Mouse (Mus musculus): ENCODE results near the gene Hist1h2bh.

Gene Hist1h2bh

GRCm38 (mm10) chr13:23529480-23530165 lies 13.6 kb downstream of the Hist1h2bh start:
- no peak for DNase-seq

- peak; percentile 22 for DNase-seq
These were observed 14.2 kb downstream of the Hist1h2bh start for GRCm38 (mm10) chr13:23529005-23529404.

DNA sequence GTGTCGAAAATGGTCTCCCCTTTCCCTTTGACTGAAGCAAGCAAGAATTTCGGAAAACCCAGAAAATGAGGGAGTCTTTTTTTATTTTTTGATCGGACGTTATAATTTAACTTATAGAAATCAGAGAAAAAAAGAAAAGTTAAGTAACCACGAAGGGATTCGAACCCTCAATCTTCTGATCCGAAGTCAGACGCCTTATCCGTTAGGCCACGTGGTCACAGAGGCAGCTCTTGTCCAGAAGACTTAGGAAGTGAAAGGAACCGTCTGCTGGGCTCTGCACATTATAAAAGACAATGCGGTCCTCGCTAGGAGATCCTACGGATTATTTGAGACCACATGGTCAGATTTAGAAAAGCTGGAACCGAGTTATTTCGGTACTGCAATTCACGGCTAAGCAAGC lies 16.9 kb downstream of the Hist1h2bh start:
- DNase-seq: peak; percentile 94

DNA sequence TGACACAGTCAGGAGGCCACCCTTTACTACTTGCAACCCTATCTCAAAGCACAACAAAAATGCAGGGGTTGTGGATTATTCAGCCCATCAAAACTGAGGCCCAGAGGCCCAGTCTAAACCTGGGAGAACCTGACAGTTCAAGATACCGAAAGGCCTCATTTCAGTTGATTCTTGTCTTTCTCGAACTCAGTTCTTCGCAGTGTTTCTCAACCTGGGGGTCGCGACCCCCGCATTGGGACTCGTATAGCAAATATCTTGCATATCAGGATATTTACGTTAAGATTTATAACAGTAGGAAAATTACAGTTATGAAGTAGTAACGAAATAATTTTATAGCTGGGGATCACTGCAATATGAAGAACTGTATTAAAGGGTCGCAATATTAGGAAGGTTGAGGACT lies 17.3 kb downstream of the Hist1h2bh start:
- DNase-seq: no peak

DNA sequence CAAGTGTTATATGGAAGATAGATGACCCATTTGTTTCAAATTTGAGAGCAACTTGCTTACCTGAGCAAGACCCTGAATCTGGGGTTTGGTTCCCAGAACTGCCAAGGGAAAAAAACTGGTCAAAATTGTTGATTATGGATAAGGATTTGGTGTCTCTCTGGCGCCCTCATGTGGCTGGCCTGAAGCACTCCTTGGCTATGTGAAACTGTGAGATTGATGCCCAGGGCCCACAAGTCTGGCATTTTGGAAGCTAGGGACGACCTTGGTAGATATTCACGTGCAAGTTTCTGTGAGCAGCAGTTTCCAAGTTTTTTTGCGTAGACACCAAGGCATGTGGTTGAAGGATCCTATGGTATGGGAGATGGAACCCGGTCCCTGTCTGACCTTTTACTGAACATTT lies 18.5 kb downstream of the Hist1h2bh start:
- peak; percentile 68 for DNase-seq

- no peak for DNase-seq
These were observed 19.2 kb downstream of the Hist1h2bh start for GRCm38 (mm10) chr13:23523976-23524375.

DNA sequence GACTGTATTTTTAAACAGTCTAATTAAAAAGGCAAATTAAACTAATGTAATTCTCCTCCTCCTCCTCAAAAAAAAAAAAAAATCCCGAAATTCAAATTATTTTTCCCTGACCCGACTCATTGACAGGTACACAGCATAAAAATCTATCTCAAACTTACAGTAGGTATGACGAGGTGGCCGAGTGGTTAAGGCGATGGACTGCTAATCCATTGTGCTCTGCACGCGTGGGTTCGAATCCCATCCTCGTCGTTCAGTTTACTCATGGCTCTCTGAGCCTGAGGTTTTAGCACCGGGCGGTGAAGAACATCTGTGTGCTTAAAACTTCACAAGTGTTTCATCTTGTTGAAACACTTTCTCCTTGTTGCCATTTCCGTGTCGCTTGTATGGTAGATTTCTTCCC lies 21.5 kb downstream of the Hist1h2bh start:
- DNase-seq: peak; percentile 79

DNA sequence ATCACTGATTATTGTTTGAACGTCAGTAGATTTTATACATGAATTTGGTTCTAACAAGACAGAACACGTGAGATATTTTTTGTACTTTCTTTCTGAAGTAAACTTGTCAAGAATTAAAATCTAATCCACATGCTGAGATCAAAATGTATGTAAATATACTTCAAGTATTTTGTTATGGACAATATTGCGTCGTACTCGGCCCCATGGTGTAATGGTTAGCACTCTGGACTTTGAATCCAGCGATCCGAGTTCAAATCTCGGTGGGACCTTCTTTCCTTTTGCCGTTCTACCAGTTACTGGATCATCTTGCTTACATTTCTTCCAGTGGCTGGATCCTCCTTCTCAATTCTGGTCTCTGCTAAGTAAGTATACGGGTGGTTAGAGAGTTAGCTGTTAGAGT lies 23.8 kb downstream of the Hist1h2bh start:
- peak; percentile 86 for DNase-seq

DNA sequence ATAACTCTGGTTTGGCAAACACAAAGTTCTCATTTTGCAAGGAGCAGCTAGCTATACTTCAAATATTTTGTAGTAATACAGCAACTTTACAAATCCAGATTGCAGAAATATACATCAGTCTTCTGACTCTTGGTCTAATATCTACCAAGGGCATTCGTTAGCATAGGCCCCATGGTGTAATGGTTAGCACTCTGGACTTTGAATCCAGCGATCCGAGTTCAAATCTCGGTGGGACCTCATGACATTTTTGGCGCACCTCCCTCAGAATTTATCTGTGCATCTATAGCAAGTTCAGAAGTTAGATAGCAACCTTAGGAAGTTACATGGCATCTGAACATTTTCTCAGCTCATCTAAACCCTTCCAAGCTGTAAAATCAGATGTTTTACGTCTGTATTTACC lies 24.3 kb downstream of the Hist1h2bh start:
- peak; percentile 85 for DNase-seq

- no peak for DNase-seq
These were observed 24.9 kb downstream of the Hist1h2bh start for GRCm38 (mm10) chr13:23518295-23518603.

- DNase-seq: peak; percentile 94
These were observed 25.4 kb downstream of the Hist1h2bh start for GRCm38 (mm10) chr13:23517603-23518294.

DNA sequence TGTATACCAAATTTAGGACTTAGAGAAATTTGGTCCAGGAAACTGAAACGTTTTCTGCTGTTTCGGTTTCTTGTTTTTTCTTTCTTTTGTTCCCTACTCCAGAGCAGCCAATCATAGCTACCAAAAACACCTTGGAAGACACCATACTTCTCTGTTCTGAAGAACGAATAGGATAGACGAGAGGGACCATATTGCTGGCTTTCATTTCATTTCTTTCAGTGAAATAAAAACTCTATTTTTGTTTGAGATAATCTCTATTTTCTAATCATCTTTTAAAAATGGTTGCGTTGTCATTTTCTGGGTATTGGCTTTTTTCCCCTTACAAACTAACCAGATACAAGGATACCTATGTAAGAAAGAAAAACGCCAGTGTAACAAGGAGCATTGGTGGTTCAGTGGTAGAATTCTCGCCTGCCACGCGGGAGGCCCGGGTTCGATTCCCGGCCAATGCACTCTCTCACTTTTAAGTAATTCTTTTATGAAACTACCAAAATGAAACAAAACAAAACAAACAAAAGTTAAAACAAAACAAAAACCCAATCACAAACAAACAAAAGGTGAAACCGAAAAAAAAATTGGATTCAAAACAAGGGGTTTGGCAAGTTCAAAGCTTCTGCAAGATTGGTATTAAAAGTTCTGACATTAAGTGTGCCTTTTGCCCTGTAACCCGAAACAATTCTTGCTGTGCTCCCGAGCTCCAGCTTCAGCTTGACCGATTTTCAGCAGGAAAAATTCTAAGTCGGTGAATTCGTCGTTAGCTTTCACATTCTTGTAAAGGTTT lies 26.2 kb downstream of the Hist1h2bh start:
- DNase-seq: peak; percentile 85

DNA sequence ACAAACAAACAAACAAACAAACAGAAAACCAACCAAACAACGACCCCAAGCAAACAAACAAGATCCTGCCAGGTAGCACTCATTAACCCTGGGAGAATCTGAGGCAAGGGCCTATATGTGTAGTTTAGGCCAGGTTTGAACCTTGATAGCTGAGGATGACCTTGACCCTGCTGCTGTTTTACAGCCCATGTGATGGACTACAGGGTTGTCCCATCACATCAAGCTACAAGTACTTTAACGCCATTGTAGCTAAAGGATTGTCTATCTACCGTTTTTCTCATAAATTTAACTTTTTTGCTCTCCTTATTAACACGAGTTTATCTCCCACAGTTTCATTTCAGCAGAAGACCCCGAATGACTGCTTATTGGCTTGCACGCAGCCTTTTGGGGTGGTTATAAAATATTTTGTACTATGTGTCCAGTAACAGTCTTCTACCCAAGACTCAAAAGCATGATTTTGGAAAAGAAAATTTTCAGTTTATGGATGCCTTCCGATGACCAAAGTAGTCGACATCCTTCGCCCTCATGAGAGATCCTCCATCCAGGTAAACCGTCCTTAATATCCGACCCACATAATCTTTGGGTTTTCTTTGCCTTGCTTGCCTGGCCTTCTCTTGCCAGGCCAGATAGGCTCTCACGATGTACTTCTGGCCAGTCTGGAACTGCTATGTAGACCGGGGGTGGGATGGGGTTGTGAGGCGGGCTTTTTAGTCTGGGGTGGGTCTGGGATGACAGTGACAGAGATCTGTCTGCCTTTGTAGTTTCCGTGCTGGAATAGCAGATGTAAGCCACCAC lies 27.2 kb downstream of the Hist1h2bh start:
- no peak for DNase-seq

DNA sequence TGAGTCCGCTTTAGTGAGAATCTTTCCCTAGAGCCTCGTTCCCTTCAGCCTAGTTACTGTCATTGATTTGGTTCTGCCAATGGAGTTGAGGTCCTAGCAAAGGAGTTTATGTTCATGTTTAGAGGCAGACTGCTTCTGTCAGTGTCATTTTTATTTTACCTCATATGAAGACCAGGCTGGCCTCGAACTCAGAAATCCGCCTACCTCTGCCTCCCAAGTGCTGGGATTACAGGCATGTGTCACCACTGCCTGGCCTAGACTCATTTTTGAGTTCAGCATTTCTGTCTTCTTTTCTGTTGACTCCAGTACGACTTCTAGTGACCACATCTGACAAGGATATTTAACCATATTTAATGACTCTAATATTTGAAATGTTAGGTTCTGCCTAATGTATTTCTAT lies 27.9 kb downstream of the Hist1h2bh start:
- no peak for DNase-seq

DNA sequence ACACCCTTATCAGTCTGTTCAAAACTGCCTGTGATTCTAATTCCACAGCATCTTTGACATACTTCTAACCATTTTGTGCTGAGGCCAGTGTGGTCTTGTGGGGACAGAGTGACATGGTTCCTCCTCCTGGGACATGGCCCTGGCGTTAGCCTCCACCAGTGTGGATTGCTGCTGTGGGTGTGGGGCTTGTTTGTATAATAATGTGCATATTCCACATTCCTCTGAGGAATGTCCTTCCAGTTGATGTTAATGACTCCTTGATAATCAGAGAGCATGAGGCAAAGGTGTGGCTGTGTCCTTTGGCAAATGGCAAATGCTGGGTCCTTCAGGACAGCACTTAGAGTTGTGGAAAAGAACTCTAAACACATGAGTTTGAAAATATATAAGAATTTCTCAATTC lies 29.7 kb downstream of the Hist1h2bh start:
- no peak for DNase-seq

DNA sequence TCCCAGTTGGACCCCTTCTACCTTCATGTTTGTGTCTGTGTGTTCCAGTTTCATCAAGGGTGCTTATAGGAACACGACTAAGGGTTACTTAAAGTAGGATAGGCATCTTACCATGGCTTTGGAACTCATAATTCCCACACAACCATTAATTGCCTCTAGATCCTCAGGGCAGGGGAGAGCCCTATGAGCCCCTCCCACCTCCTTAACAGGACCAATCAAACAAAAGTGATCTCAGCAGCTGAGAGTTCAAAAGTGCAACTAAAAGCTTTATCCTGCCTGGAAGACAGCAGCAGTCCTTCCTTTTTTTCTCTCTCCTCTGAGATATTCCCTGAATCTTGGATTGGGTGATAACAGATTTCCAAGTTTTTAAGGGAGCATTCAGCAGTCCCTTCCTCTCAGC lies 33.1 kb downstream of the Hist1h2bh start:
- no peak for DNase-seq

DNA sequence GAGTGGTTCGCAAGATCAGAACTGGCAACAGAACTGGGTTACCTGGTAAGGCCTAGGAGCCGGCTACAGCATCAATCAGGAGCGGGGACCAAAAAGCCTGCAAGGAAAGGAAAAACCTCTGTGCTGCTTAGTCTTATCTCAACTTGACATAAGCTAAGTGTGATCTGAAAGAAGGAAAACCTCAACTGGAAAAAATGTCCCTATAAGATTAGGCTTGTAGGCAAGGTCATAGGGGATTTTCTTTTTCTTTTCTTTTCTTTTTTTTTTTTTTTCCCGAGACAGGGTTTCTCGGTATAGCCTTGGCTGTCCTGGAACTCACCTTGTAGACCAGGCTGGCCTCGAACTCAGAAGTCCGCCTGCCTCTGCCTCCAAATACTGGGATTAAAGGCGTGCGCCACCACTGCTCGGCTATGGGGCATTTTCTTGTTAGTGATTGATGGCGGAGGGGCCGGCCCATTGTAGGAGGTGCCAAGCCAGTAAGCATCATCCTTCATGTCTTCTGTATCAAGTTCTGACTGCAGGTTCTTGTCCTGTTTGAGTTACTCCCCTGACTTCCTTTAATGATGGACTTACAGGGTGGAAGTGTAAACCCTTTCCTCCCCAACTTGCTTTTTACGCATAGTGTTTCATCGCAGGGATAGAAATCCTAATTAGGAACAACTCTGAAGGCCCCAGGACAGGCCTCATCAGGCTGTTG lies 36.2 kb downstream of the Hist1h2bh start:
- no peak for DNase-seq

DNA sequence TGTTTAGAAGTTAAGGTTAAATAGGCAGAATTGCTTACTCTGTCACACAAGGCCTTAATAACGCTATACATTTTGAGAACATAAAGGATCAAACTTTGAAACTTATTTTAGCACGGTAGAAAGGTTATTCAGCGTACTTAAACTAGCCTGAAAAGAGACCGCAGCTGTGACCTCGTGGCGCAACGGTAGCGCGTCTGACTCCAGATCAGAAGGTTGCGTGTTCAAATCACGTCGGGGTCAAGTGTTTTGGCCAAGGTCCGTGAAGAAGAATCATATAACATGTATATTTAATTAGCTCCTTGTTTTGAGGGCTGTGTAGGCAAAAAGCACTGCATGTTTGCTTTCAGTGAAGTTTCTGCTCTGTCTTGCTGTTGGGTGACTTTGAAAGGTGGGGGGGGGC lies 36.8 kb downstream of the Hist1h2bh start:
- no peak for DNase-seq

GRCm38 (mm10) chr13:23505662-23506345 lies 37.4 kb downstream of the Hist1h2bh start:
- DNase-seq: no peak

DNA sequence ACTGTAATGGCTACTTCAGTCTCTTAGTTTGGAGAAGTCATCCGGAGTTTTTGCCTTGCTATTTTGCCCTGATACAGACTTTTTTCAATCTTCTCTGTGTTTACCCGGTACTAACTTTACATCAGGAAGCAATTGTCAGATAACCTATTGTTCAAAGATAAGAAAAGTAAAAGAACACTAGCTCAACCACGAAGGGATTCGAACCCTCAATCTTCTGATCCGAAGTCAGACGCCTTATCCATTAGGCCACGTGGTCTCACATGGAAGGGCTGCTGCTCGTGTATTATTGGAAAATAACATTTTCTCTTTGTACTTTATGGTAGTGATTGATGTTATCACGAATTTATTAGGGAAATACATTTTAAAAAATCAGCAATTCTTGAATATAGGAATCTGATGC lies 39.4 kb downstream of the Hist1h2bh start:
- DNase-seq: peak; percentile 33

DNA sequence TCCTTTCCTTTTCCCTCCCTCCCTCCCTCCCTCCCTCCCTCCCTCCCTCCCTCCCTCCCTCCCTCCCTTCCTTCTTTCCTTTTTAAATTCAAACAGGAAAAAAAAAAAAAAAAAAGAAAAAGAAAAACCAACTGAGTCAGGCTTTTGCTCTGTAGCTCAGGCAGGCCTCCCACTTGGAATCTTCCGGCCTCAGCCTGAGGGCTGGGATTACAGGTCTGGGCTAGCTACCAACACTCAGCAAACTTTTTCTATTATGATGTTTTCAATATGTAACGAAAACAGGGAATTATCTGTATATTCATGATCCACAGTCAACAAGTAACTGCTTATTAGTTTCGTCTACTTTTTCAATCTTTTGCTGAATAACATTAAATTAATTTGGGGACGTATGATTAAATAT lies 40.3 kb downstream of the Hist1h2bh start:
- no peak for DNase-seq

- DNase-seq: no peak
These were observed 41.1 kb downstream of the Hist1h2bh start for GRCm38 (mm10) chr13:23502031-23502567.
